Mouse (Mus musculus): Measurements from ENCODE around the gene Snw1. TPM values are rescaled to one million over a fixed set of nuclear protein-coding genes. Genes with fewer than 3 reads are reported as not detected.
A peak's percentile ranks its signal among the peaks of the same experiment; 100 is the strongest.

Snw1 gene
- total RNA-seq, 2 experiments from 2014 or later = 80.2 to 84.5 TPM

DNA sequence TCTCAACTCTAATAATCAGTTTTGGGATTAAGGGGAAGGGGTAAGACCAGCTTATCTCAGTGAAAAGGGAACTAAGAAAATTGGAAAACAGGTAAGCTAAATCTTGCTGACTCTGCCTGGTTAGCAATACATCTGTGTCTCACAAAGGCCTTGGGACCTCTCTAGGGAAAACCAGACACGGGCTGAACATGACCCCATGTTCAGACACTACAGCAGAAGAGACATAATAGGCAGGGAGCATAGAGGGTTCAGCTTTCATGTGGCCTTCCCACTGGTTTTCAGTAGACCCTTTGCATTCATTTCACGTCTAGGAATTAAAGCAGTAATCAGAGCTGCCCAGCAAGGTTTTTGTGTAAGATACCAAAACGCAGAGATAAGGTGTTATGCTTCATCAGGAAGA is 47.6 kb downstream of the Snw1 start:
- DNase-seq (ENCODE audit: low spot score in 2 of 2) = no peak

DNA sequence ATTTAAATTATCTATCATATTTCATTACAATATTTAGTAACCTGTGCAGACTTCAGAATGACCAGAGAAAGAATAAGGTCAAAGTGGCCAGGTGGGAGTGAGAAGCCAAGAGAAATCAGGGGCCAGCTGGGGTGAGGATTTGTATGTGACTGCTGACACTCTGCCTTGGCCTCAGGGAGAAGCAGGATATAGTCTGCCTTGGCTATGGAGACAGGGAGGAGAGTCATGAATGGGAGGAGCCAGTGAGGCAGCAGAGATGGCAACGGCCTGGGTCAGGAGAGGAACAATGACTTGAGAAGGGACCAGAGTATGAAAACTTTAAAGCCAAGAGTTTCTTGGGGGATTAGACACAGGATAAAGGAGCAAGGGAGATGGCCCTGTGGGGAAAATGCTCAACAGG is 48.4 kb downstream of the Snw1 start:
- no peak for DNase-seq (ENCODE audit: low spot score in 2 of 2)

DNA sequence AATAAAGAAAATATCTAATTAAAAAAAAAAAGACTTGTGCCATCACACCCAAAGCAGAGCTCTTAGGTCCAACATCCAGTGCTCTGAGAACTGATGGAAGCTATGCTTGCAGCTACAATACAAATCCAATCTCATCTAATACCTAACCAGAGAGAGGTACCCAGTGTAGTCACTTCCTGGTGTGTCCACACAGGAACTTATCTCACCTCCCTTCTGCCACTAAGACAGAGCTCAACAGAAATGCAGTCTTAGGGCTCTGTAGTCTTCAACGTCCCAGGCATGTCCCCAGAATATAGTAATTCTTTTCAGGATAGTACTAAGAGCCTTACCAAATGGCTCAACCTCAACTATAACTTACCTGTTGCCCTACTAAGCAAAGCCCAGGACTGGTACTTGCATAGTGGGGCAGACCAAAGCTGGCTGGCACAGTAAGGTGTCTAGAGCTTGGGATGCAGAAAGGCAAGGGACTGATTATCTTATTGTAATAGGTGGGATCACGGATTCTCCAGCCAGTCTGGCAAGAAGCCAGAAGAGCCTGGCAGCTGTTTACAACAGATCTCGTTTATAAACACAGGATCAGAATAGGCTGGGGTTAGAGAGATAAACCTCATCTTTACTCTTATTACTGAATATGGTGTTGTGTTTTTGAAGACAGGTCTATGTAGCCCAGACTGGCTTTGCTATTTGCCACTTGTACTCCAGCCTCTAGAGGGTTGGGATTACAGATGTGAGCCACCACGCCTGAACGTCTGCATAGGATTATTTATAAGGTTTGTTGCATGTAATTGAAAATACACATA is 50.2 kb downstream of the Snw1 start:
- no peak for DNase-seq (ENCODE audit: low spot score in 2 of 2)

DNA sequence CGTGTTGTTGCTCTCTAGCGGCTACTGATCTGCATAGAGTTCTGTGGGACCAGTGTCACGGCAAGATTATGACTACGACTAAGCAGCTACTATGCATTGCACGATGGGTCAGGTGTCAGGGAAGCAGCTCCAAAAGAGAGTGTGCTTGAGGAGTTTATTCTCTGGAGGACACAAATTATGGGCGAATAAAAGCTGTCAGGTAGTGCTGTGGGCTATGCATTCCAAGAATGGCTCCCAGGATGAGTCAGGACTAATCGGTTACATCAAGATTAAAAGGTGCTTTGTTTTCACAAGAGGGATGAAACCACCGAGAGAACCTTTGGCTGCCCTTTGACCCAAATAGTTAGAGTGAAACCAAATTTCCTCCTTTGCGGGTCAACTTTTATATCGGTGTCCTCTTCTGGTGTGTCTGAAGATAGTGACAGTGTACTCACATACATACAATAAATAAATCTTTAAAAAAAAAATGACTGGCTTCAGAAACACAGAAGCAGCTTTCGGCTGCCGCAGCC is 52.0 kb downstream of the Snw1 start:
- DNase-seq (ENCODE audit: low spot score in 2 of 2) = no peak

DNA sequence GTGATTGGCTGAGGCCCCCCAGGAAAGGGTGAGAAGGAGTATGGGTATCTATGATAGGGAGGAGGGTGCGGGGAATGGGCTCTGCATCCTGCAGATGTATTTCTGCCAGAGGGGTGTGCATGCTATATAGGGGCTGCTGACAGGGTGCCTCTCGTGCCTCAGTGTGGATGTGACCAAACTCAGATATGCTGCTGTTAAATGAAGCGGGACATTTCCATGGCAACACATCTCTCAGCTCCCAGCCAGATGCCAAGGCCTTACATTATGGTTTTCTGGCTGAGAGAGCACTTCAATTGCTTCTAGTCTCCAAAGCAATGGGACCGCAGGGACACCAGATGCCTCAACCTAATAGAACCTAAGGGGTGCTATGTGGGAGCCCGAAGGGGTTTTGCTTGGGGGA is 53.2 kb downstream of the Snw1 start:
- no peak for DNase-seq (ENCODE audit: low spot score in 2 of 2)

DNA sequence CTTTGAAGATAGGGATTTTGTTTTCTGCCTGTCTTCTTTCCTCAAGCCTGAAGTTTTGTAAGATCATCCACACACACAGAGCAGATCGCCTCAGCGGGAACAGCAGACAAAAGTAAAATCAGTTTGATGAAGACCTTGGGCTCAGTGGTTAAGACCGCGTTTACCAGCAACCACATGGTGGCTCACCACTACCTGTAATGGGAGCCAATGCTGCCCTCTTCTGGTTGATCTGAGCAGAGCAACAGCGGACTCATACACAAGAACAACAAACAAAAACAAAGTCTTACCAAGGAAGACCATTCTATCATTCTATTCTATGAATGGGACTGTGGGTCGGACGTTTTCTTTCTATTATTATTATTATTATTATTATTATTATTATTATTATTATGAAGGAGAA is 55.4 kb downstream of the Snw1 start:
- DNase-seq (ENCODE audit: low spot score in 2 of 2) = peak in 1 of 2 experiments; percentile 43

DNA sequence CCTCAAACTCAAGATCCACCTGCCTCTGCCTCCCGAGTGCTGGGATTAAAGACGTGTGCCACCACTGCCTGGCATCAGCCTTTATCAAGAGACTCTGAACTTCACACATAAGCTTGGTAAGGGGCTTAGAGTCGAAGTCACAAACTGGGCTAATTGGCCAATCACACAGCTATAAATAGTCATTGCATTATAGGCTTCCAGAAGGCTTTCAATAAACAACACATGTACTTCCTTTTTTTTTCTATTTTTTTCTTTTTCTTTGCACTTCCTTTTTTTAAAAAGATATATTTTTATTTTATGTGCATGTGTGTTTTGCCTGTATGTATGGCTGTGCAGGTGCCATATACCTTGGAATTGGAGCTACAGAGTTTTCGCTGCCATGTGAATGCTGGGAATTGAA is 56.7 kb downstream of the Snw1 start:
- DNase-seq (ENCODE audit: low spot score in 2 of 2) = no peak

DNA sequence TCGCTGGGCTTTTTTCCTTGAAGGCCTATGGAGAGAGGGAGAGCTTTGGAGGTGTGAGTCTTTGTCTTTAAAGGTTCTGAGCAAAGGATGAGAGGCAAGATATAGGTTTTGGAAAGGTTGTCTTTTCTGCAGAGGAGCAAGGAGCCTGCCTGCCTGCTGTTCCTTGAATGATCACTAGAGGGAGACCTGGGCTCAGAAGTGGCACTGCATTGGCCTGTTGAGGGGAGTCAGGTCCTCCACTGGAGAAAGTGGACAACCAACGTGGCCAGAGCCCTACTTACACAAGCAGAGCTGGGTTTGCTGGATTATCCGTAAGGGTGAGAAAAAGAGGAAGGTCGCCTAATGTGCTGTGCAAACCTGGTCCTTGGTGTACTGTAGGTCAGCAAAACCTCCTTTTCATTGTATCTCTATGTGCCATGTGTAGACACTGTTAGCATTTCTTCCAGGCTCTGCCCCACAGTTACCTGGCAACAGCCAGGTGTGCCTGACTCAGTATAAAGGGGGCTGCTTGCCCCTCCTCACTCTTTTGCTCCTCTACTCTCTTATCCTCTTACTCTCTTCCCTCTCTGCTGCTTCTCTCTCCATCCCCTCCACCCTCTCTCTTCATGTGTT is 58.8 kb downstream of the Snw1 start:
- DNase-seq (ENCODE audit: low spot score in 2 of 2) = peak; percentile 33 to 36

DNA sequence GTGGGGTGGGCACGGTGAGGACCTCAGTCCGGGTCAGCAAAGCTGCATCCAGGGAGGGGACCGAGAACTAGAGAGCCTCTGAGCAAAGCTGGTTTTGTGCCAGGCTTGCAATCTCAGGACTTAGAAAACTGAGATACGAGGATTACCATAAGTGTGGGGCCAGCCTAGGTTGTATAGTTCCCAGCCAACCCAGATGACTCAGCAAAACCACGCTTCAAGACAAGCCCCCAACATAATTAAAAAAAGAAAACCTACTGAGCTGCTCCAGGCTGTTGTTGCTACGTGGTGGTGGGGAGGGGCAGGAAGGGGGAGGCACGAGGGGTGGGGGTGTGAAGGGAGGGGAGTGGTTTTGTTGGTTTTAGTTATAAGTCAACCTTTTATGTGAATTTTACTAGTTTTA is 61.1 kb downstream of the Snw1 start:
- no peak for DNase-seq (ENCODE audit: low spot score in 2 of 2)

DNA sequence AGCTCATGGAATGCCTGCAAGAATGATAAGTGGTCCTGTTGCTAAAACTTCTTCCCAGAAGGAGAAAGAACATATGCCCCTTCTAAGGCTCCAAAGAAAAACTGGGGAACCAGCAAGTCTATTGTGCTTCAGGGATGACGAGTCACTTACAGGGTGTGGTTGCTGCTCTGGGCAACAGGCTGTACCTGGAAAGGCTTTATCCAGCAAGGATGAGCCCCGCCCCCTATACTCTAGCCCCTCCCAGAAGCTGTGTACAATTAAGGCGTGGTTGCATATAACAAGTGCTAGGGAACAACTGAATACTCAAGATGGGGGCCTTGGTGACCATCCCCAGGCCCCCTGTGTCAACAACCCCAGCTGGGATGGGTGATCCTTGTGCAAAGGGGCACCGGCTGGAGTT is 63.0 kb downstream of the Snw1 start:
- no peak for DNase-seq (ENCODE audit: low spot score in 2 of 2)

DNA sequence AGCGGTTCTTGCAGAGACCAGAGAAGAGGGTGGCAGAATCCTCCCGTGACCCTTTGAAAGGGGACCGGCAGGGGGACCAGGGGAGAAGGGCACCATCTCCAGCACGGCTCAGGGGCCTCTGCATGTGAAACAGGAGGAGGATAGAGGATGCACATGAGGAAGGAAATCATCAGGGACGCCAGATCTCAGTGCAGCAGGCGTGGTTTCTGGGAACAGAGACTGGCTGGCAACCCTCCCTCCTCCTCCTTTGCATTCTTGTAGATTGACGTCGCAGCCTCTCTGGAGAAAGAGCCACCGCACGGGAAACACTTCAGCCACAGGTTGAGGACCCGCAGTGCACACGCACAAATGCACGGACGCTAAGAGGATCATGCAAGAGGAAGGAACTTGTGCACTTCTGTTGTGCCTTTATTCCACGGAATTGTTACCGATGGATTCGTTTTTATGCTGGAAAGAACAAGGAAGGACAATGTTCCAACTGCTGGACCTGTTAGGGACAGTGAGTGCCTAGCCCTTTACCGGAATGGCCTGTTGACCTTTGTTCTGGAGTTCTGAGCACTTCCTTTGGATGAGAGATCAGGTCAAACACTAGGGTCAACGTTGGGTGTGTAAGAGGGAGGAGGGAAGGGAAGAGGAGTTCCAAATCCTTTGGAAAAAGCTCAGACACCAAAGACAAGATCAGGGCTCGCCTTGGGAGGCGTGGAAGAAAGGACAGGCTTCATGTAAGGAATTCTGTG is 64.0 kb downstream of the Snw1 start:
- DNase-seq (ENCODE audit: low spot score in 2 of 2) = no peak

DNA sequence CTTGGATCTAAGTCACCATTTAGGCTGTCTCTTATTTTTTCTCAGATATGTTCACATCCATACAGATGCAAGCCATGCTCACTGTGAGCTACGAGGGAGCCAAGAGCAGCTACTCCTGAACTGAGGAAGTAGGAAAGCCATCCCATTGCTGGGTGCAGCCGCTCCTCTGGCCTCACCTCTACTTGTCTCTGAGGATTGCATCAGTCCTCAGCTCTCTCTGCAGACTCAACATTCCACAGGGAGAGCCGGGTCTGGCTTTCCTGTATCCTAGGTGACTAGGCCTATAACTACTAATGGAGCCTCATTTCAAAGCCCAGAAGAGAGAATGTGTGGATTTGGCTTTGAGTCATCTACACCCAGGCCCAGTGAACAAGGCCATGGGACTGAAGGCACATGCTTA is 66.4 kb downstream of the Snw1 start:
- no peak for DNase-seq (ENCODE audit: low spot score in 2 of 2)

DNA sequence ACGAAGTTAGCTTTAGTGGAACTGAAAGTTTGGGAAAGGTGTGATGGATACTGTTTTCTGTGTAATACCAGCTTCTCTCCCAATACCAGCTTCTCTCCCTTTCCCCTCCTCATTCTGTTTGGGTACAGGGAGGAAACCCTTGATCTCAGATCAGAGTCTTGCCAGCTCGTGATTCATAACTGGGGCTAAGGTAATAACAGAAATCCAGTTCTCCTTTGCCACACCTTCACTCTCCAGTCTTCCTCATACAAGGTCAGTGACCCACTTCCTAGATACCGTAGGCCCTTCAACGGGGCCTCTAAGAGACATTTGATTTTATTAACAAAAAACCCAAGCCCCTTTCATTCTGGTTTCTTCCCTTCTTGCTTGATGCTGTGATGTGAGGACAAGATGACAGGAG is 66.9 kb downstream of the Snw1 start:
- DNase-seq (ENCODE audit: low spot score in 2 of 2) = no peak

DNA sequence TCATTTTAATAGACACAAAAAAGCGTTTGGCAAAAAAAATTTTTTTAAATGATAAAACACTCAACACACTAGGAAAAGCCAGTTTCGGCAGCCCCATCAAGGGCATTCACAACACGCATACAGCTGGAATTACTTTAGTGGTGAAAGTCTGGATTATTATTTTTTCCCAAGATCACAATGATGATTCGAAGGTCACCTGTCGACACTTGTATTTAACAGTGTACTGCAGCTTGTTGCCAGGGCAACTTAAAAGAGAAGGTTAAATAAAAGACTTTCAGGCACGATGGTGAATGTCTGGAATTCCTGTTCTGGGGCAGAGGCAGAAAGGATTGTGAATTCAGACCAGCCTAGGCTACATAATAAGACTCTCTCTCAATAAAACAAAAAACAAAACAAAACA is 70.2 kb downstream of the Snw1 start:
- DNase-seq (ENCODE audit: low spot score in 2 of 2) = no peak

DNA sequence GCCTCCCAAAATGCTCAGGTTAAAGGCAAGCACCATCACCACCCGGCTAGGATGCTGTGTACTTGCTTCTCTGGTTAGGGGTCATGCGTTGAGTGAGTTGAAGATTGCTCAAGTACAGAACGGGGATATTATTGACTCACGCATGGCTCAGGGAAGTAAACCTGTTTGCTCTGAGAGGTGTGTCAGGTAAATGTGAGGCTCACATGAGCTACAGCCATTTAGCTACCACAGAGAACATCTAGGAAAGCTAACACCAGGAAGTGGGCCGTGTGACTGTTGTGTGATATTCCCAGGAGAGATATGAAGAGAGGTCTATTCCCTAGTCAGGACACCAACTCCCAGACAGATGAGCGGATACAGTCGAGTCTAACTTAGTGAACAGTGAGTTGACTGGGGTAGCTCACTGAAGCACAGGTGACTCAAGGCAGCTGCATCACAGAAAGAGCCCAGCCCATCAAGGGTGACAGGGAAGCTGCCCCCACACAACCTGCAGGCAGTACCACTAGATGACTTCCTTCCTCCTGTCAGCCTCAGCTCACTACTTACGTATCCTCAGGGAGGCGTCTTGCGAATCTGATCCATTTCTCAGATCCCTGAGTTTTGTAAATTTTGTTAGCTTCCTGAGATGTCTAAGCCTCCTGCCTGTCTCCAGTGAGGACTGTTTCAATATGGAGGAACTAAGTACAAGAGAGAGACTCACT is 72.8 kb downstream of the Snw1 start:
- DNase-seq (ENCODE audit: low spot score in 2 of 2) = no peak

Small RNAs within 50 kb of the gene (microRNA-seq; reads per million reads assigned to microRNA genes)
- 109 reads per million, percentile 47 among the genes with 10 or more reads in this experiment for gene Mir3068

Other genes starting within 250 kb of the Snw1 start
- under 1 TPM; 0.17 to 0.51 TPM for gene Noxred1, start 233.5 kb downstream of the Snw1 start, total RNA-seq (2021)
- gene Vipas39, start 206.0 kb downstream of the Snw1 start, total RNA-seq (2021) = 10 to 100 TPM; 42.8 to 45.6 TPM
- gene Ahsa1, start 205.8 kb downstream of the Snw1 start, total RNA-seq (2021) = 100 to 1,000 TPM; 119 to 129 TPM
- under 1 TPM; 0.56 to 0.62 TPM for gene Ism2, start 172.6 kb downstream of the Snw1 start, total RNA-seq (2021)
- gene Sptlc2, start 83.9 kb downstream of the Snw1 start, total RNA-seq (2021) = 100 to 1,000 TPM; 183 to 197 TPM
- gene Slirp, start 28.4 kb downstream of the Snw1 start, total RNA-seq (2021) = 100 to 1,000 TPM; 158 to 179 TPM
- gene Alkbh1, start 28.3 kb downstream of the Snw1 start, total RNA-seq (2021) = 10 to 100 TPM; 30.2 to 33.2 TPM
- not detected for gene Gm5788, start 22.4 kb upstream of the Snw1 start, total RNA-seq (2021)
- gene Gm8300, start 42.0 kb upstream of the Snw1 start, total RNA-seq (2021) = not detected
- gene Oog1, start 130.4 kb upstream of the Snw1 start, total RNA-seq (2021) = not detected
- gene Gm4027, start 146.6 kb upstream of the Snw1 start, total RNA-seq (2021) = not detected
- gene Gm16381, start 172.3 kb upstream of the Snw1 start, total RNA-seq (2021) = not detected